Mouse (Mus musculus) adipocyte (in vitro differentiated cells): ENCODE measurements around the gene Usp39.
A peak's percentile ranks its signal among the peaks of the same experiment; 100 is the strongest.

Experiments used
- DNase-seq: peaks from one replicate; pipeline ENCODE4 v3.0.0-alpha.2; 2016; ENCODE audit warnings: low spot score

The Usp39 gene

GRCm38 (mm10) chr6:72345074-72345567 is at the start of gene Usp39:
Gene Usp39, minus strand, starts transcription at chr6:72345184.
- DNase-seq, result peak; percentile 97

GRCm38 (mm10) chr6:72392341-72392740 is 47.4 kb upstream of the Usp39 start:
- no peak for DNase-seq

GRCm38 (mm10) chr6:72390795-72391521 is 46.0 kb upstream of the Usp39 start:
- peak; percentile 72 for DNase-seq

GRCm38 (mm10) chr6:72389941-72390771 is 45.2 kb upstream of the Usp39 start, which contains the start of gene Vamp8:
Gene Vamp8, minus strand, starts transcription at chr6:72390703.
- peak; percentile 93 for DNase-seq

GRCm38 (mm10) chr6:72389471-72389940 is 44.5 kb upstream of the Usp39 start:
- no peak for DNase-seq

GRCm38 (mm10) chr6:72388791-72389329 is 43.9 kb upstream of the Usp39 start:
- DNase-seq, result no peak

GRCm38 (mm10) chr6:72388266-72388665 is 43.3 kb upstream of the Usp39 start:
- no peak for DNase-seq

- no peak for DNase-seq
These were observed 42.8 kb upstream of the Usp39 start for GRCm38 (mm10) chr6:72387816-72388215.

GRCm38 (mm10) chr6:72386561-72386960 is 41.6 kb upstream of the Usp39 start:
- DNase-seq, result no peak

- no peak for DNase-seq
These were observed 40.3 kb upstream of the Usp39 start for GRCm38 (mm10) chr6:72385258-72385657.

GRCm38 (mm10) chr6:72383952-72384351 is 39.0 kb upstream of the Usp39 start:
- DNase-seq, result no peak

GRCm38 (mm10) chr6:72383142-72383820 is 38.3 kb upstream of the Usp39 start:
- no peak for DNase-seq

GRCm38 (mm10) chr6:72382494-72382893 is 37.5 kb upstream of the Usp39 start:
- DNase-seq, result no peak

- DNase-seq, result peak; percentile 82
These were observed 35.3 kb upstream of the Usp39 start, which contains the start of gene Vamp5 for GRCm38 (mm10) chr6:72380131-72380770. Gene Vamp5, minus strand, starts transcription at chr6:72380468.

- peak; percentile 61 for DNase-seq
These were observed 34.6 kb upstream of the Usp39 start for GRCm38 (mm10) chr6:72379377-72380130.

- no peak for DNase-seq
These were observed 33.7 kb upstream of the Usp39 start for GRCm38 (mm10) chr6:72378510-72379234.

- DNase-seq, result no peak
These were observed 30.0 kb upstream of the Usp39 start for GRCm38 (mm10) chr6:72374820-72375563.

GRCm38 (mm10) chr6:72374206-72374605 is 29.2 kb upstream of the Usp39 start:
- DNase-seq, result no peak

GRCm38 (mm10) chr6:72373184-72373583 is 28.2 kb upstream of the Usp39 start:
- no peak for DNase-seq
